Mouse (Mus musculus) thymus, postnatal 14 days (tissue): ENCODE results near the gene Pamr1.

Experiments used
- DNase-seq: peaks from one replicate; pipeline ENCODE4 v3.0.0; 2021

Pamr1 gene

GRCm38 (mm10) chr2:102600516-102600915, 50.7 kb downstream of the Pamr1 start:
- DNase-seq = no peak

- DNase-seq = no peak
Observed at GRCm38 (mm10) chr2:102610485-102610884, 60.7 kb downstream of the Pamr1 start.

- no peak for DNase-seq
Observed at GRCm38 (mm10) chr2:102616637-102617036, 66.8 kb downstream of the Pamr1 start.

GRCm38 (mm10) chr2:102620744-102621429, 71.1 kb downstream of the Pamr1 start:
- DNase-seq = no peak

GRCm38 (mm10) chr2:102622176-102622575, 72.4 kb downstream of the Pamr1 start:
- DNase-seq = no peak

GRCm38 (mm10) chr2:102622943-102623342, 73.1 kb downstream of the Pamr1 start:
- DNase-seq = no peak

- no peak for DNase-seq
Observed at GRCm38 (mm10) chr2:102624538-102624937, 74.7 kb downstream of the Pamr1 start.

- DNase-seq = no peak
Observed at GRCm38 (mm10) chr2:102632361-102632760, 82.5 kb downstream of the Pamr1 start.

GRCm38 (mm10) chr2:102634010-102634409, 84.2 kb downstream of the Pamr1 start:
- no peak for DNase-seq

- no peak for DNase-seq
Observed at GRCm38 (mm10) chr2:102635523-102636060, 85.8 kb downstream of the Pamr1 start.

GRCm38 (mm10) chr2:102636116-102636600, 86.3 kb downstream of the Pamr1 start:
- DNase-seq = no peak

GRCm38 (mm10) chr2:102638140-102638539, 88.3 kb downstream of the Pamr1 start:
- DNase-seq = no peak

GRCm38 (mm10) chr2:102638690-102639089, 88.9 kb downstream of the Pamr1 start:
- DNase-seq = no peak

GRCm38 (mm10) chr2:102648845-102649500, 99.2 kb downstream of the Pamr1 start:
- no peak for DNase-seq

GRCm38 (mm10) chr2:102650322-102650721, 100.5 kb downstream of the Pamr1 start:
- no peak for DNase-seq

GRCm38 (mm10) chr2:102655966-102656725, 106.3 kb downstream of the Pamr1 start:
- DNase-seq = no peak

- DNase-seq = no peak
Observed at GRCm38 (mm10) chr2:102657726-102658125, 107.9 kb downstream of the Pamr1 start.

- no peak for DNase-seq
Observed at GRCm38 (mm10) chr2:102658163-102658660, 108.4 kb downstream of the Pamr1 start, which contains the start of gene Slc1a2. Slc1a2 (plus strand) TSS chr2:102658659.

GRCm38 (mm10) chr2:102658661-102659520, 109.1 kb downstream of the Pamr1 start:
- DNase-seq = no peak

GRCm38 (mm10) chr2:102659521-102659830, 109.7 kb downstream of the Pamr1 start:
- no peak for DNase-seq

GRCm38 (mm10) chr2:102661052-102661451, 111.2 kb downstream of the Pamr1 start:
- DNase-seq = no peak

- DNase-seq = no peak
Observed at GRCm38 (mm10) chr2:102662911-102663310, 113.1 kb downstream of the Pamr1 start.
